In the genomic region with DNA sequence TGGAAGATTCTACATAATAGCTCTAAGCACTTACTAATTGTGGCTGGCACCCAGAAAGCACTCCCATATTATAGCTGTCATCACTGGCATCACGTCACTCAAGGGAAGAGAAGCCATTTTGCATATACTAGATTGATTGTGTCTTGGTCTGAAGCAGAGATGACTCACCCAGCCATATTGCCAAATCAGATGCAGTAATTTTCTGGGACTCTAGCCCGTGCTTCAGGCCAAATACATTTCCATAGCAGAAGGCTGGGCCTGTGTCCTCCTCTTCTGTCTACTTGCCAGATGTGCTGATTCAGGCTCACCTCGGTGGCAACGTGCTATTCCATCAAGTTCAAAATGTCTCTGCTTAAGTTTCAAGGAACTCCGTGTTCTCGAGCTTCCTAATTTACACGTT, we compare ENCODE assay signal across 1 mouse cellular context.
TF ChIP-seq lines count a peak whose summit lies in the region.

No protein-coding gene starts in this region.

TF ChIP-seq in myocyte, 11 proteins besides CTCF, POLR2A, EP300 and RAD21:
- TF ChIP-seq SRF (IDR thresholded peaks at IDR 0.05; ENCODE audit: control insufficient read depth, insufficient read length, low read depth) (no peak), CEBPB (IDR thresholded peaks at IDR 0.05; ENCODE audit: insufficient read depth, poor library complexity, severe bottlenecking) (peak; percentile 63), TCF3 (IDR thresholded peaks at IDR 0.05; ENCODE audit: insufficient read length, low read depth) (no peak), REST (IDR thresholded peaks at IDR 0.05; ENCODE audit: insufficient read depth, insufficient read length) (no peak), POLR2AphosphoS2 (IDR thresholded peaks at IDR 0.05; ENCODE audit: insufficient read length, low read depth) (no peak), USF1 (IDR thresholded peaks at IDR 0.05; ENCODE audit: low read depth) (no peak), MYOG (IDR thresholded peaks at IDR 0.05; ENCODE audit: control insufficient read depth in 1 of 3, insufficient read depth in 1 of 3, insufficient read length in 2 of 3, low read depth in 2 of 3) (no peak)
